Mouse (Mus musculus) kidney, embryonic 15.5 days (tissue): ENCODE results near the gene Sec24c. TPM values are rescaled to one million over a fixed set of nuclear protein-coding genes. Genes with fewer than 3 reads are reported as not detected.

ENCODE experiments used
- ATAC-seq: fragments of 200-750 bp; cut with Nextera tagmentation; replicated peaks from 2 replicates; pipeline ENCODE4 v1.8.0; 2017; ENCODE audit warnings: moderate TSS enrichment; ENCODE audit not compliant: low FRiP score
- H3K27ac ChIP-seq: fragments of 300-500 bp; sonication (generic); 2 replicates; pipeline ENCODE4 v1.5.1; 2015; ENCODE audit warnings: mild to moderate bottlenecking, inconsistent platforms
- H3K27me3 ChIP-seq: fragments of 300-500 bp; sonication (generic); 2 replicates; pipeline ENCODE4 v1.6.1; 2015; ENCODE audit warnings: inconsistent platforms
- H3K36me3 ChIP-seq: fragments of 300-500 bp; sonication (generic); 2 replicates; pipeline ENCODE4 v1.6.1; 2015; ENCODE audit warnings: inconsistent platforms
- H3K4me1 ChIP-seq: fragments of 300-500 bp; sonication (generic); 2 replicates; pipeline ENCODE4 v1.6.1; 2015; ENCODE audit warnings: inconsistent platforms
- H3K4me2 ChIP-seq: fragments of 300-500 bp; sonication (generic); 2 replicates; pipeline ENCODE4 v1.6.1; 2015; ENCODE audit warnings: moderate library complexity, mild to moderate bottlenecking, inconsistent platforms
- H3K4me3 ChIP-seq: fragments of 300-500 bp; sonication (generic); replicated peaks from 2 replicates; pipeline ENCODE4 v1.5.1; 2015; ENCODE audit warnings: mild to moderate bottlenecking, inconsistent platforms
- H3K9ac ChIP-seq: fragments of 300-500 bp; sonication (generic); 2 replicates; pipeline ENCODE4 v1.6.1; 2015; ENCODE audit warnings: mild to moderate bottlenecking, inconsistent platforms
- H3K9me3 ChIP-seq: fragments of 300-500 bp; sonication (generic); replicated peaks from 2 replicates; pipeline ENCODE4 v1.6.1; 2016; ENCODE audit warnings: inconsistent platforms
- WGBS: fragments of 180-500 bp; shearing (Covaris S2); methylation state at CpG from one replicate; pipeline ENCODE4 v1.1.7; 2015; ENCODE audit warnings: mixed read lengths; 5-methylcytosine and 5-hydroxymethylcytosine counted together
- polyA plus RNA-seq: library from polyadenylated mRNA; unstranded; fragments of >200 nt; fragmentation: Nextera tagmentation; extraction: Ambion mirVana; gene quantifications from 2 replicates; pipeline ENCODE4 v1.2.1, GENCODE M21; 2015

Sec24c gene
- polyA plus RNA-seq, 1 experiment from 2014 or later: 106 TPM

- no peak for ATAC-seq
- H3K27me3 ChIP-seq: peaks cover 21% of the 10 kb centered on the region
- no peak overlapping the region for H3K27ac ChIP-seq
- peaks cover 18% of the 10 kb centered on the region for H3K4me1 ChIP-seq
- H3K4me2 ChIP-seq: peak overlapping the region; percentile 97; the same call in 1 of the 2 replicates
- no peaks in the 10 kb centered on the region for H3K9me3 ChIP-seq
- no peak overlapping the region for H3K4me3 ChIP-seq
- H3K36me3 ChIP-seq: no peaks in the 10 kb centered on the region
- no peak overlapping the region for H3K9ac ChIP-seq
- 89% methylated on average over 3 of the region's 3 CpGs for WGBS
Observed at GRCm38 (mm10) chr14:20662740-20663139, 11.4 kb upstream of the Sec24c start.

GRCm38 (mm10) chr14:20663601-20664000, 10.5 kb upstream of the Sec24c start:
- H3K27me3 ChIP-seq: peaks cover 21% of the 10 kb centered on the region
- no peaks in the 10 kb centered on the region for H3K36me3 ChIP-seq
- no peak overlapping the region for H3K4me3 ChIP-seq
- H3K4me1 ChIP-seq: peaks cover 18% of the 10 kb centered on the region
- no peak overlapping the region for H3K27ac ChIP-seq
- no peak overlapping the region for H3K4me2 ChIP-seq
- H3K9me3 ChIP-seq: no peaks in the 10 kb centered on the region
- no peak overlapping the region for H3K9ac ChIP-seq
- no peak for ATAC-seq
- 69% methylated on average over 2 of the region's 2 CpGs for WGBS

GRCm38 (mm10) chr14:20664436-20664835, 9.7 kb upstream of the Sec24c start:
- Histone ChIP-seq H3K36me3 (no peaks in the 10 kb centered on the region), H3K27ac (no peak overlapping the region), H3K4me3 (no peak overlapping the region), H3K9me3 (no peaks in the 10 kb centered on the region), H3K4me1 (peaks cover 18% of the 10 kb centered on the region), H3K4me2 (no peak overlapping the region), H3K9ac (no peak overlapping the region), H3K27me3 (peaks cover 21% of the 10 kb centered on the region)
- no peak for ATAC-seq
- 52% methylated on average over 3 of the region's 3 CpGs for WGBS

- Histone ChIP-seq H3K4me3 (no peak overlapping the region), H3K27me3 (peaks cover 23% of the 10 kb centered on the region), H3K4me1 (peaks cover under 1% of the 10 kb centered on the region), H3K27ac (no peak overlapping the region), H3K4me2 (no peak overlapping the region), H3K9me3 (no peaks in the 10 kb centered on the region), H3K9ac (no peak overlapping the region), H3K36me3 (no peaks in the 10 kb centered on the region)
- no peak for ATAC-seq
- WGBS: 75% methylated on average over 1 of the region's 1 CpGs
Observed at GRCm38 (mm10) chr14:20667469-20667868, 6.6 kb upstream of the Sec24c start.

- Histone ChIP-seq H3K27ac (no peak within 1 kb of the TSS), H3K27me3 (peaks cover 18% of the 10 kb centered on the region), H3K9ac (no peak within 1 kb of the TSS), H3K4me2 (no peak within 1 kb of the TSS), H3K36me3 (no peaks in the 10 kb centered on the region), H3K9me3 (no peaks in the 10 kb centered on the region), H3K4me1 (0 out of 2 replicates have a peak, but pooled peaks cover 1% of the 10 kb centered on the region), H3K4me3 (no peak within 1 kb of the TSS)
- 83% methylated on average over 8 of the region's 8 CpGs for WGBS
- ATAC-seq: no peak
Observed at GRCm38 (mm10) chr14:20668154-20668810, 5.8 kb upstream of the Sec24c start, which contains the start of gene Synpo2l. Synpo2l (minus strand) TSS chr14:20668354.

- no peak overlapping the region; the same call in 1 of the 2 replicates for H3K27ac ChIP-seq
- ATAC-seq: no peak
- peaks cover 14% of the 10 kb centered on the region for H3K4me1 ChIP-seq
- WGBS: 92% methylated on average over 2 of the region's 2 CpGs
- H3K9ac ChIP-seq: no peak overlapping the region
- H3K4me3 ChIP-seq: 0 out of 2 replicates have a peak overlapping the region, but pooled peaks have one; percentile 8
- peaks cover 8% of the 10 kb centered on the region for H3K27me3 ChIP-seq
- peak overlapping the region; percentile 70; the same call in 1 of the 2 replicates for H3K4me2 ChIP-seq
- H3K9me3 ChIP-seq: no peaks in the 10 kb centered on the region
- peaks cover 24% of the 10 kb centered on the region for H3K36me3 ChIP-seq
Observed at GRCm38 (mm10) chr14:20672990-20673389, 1.1 kb upstream of the Sec24c start.

- Histone ChIP-seq H3K4me1 (peaks cover 14% of the 10 kb centered on the region), H3K9me3 (no peaks in the 10 kb centered on the region), H3K4me3 (peak overlapping the region; percentile 72), H3K27me3 (peaks cover 8% of the 10 kb centered on the region), H3K9ac (0 out of 2 replicates have a peak overlapping the region, but pooled peaks have one; percentile 23), H3K27ac (peak overlapping the region; percentile 98), H3K36me3 (peaks cover 31% of the 10 kb centered on the region), H3K4me2 (peak overlapping the region; percentile 70)
- peak; percentile 41; the same call in 1 of the 2 replicates for ATAC-seq
- WGBS: 12% methylated on average over 13 of the region's 13 CpGs
Observed at GRCm38 (mm10) chr14:20673735-20674063, 409 bp upstream of the Sec24c start.

- Histone ChIP-seq H3K9me3 (no peaks in the 10 kb centered on the region), H3K27ac (no peak overlapping the region), H3K4me1 (peaks cover 14% of the 10 kb centered on the region), H3K27me3 (no peaks in the 10 kb centered on the region), H3K36me3 (peaks cover 73% of the 10 kb centered on the region), H3K9ac (no peak overlapping the region), H3K4me2 (no peak overlapping the region), H3K4me3 (no peak overlapping the region)
- WGBS: 95% methylated on average over 4 of the region's 4 CpGs
- ATAC-seq: no peak
Observed at GRCm38 (mm10) chr14:20677906-20678305, 3.8 kb downstream of the Sec24c start.

GRCm38 (mm10) chr14:20681742-20682141, 7.6 kb downstream of the Sec24c start:
- H3K4me1 ChIP-seq: no peaks in the 10 kb centered on the region
- H3K4me2 ChIP-seq: no peak overlapping the region
- no peaks in the 10 kb centered on the region for H3K9me3 ChIP-seq
- H3K27ac ChIP-seq: no peak overlapping the region
- WGBS: 97% methylated on average over 2 of the region's 2 CpGs
- H3K4me3 ChIP-seq: no peak overlapping the region
- no peaks in the 10 kb centered on the region for H3K27me3 ChIP-seq
- H3K9ac ChIP-seq: no peak overlapping the region
- no peak for ATAC-seq
- peaks cover 100% of the 10 kb centered on the region for H3K36me3 ChIP-seq

- 71% methylated on average over 3 of the region's 3 CpGs for WGBS
- Histone ChIP-seq H3K27ac (no peak overlapping the region), H3K27me3 (no peaks in the 10 kb centered on the region), H3K36me3 (peaks cover 100% of the 10 kb centered on the region), H3K4me3 (no peak overlapping the region), H3K4me1 (no peaks in the 10 kb centered on the region), H3K9ac (no peak overlapping the region), H3K4me2 (no peak overlapping the region), H3K9me3 (no peaks in the 10 kb centered on the region)
- peak; percentile 46; the same call in 1 of the 2 replicates for ATAC-seq
Observed at GRCm38 (mm10) chr14:20682498-20682897, 8.4 kb downstream of the Sec24c start.

- Histone ChIP-seq H3K27ac (no peak overlapping the region), H3K4me3 (no peak overlapping the region), H3K27me3 (no peaks in the 10 kb centered on the region), H3K36me3 (peaks cover 99% of the 10 kb centered on the region), H3K9ac (no peak overlapping the region), H3K9me3 (no peaks in the 10 kb centered on the region), H3K4me2 (no peak overlapping the region), H3K4me1 (no peaks in the 10 kb centered on the region)
- WGBS: 97% methylated on average over 3 of the region's 3 CpGs
- ATAC-seq: no peak
Observed at GRCm38 (mm10) chr14:20686576-20686975, 12.5 kb downstream of the Sec24c start.

- no peak overlapping the region for H3K4me2 ChIP-seq
- 84% methylated on average over 2 of the region's 2 CpGs for WGBS
- no peak for ATAC-seq
Observed at GRCm38 (mm10) chr14:20689009-20689408, 14.9 kb downstream of the Sec24c start.

More at GRCm38 (mm10) chr14:20689009-20689408, 14.9 kb downstream of the Sec24c start:
- H3K4me1 ChIP-seq: peaks cover 7% of the 10 kb centered on the region; the same call in 1 of the 2 replicates
- H3K9me3 ChIP-seq: no peaks in the 10 kb centered on the region
- no peak overlapping the region for H3K4me3 ChIP-seq
- peaks cover 99% of the 10 kb centered on the region for H3K36me3 ChIP-seq
- H3K9ac ChIP-seq: no peak overlapping the region
- H3K27me3 ChIP-seq: no peaks in the 10 kb centered on the region
- H3K27ac ChIP-seq: no peak overlapping the region
